Mouse (Mus musculus) kidney, adult 8-10 months (tissue): ENCODE results near the gene Syt11.
"Not testable (repeated sequence)": the region's sequence is repeated elsewhere in the genome, so short reads cannot be mapped to it uniquely, and the experiment has no call there.

Experiments
- DNase-seq, 2 experiments: peaks; one replicate each; pipeline ENCODE4 v3.0.0; 2022

The Syt11 gene

DNA sequence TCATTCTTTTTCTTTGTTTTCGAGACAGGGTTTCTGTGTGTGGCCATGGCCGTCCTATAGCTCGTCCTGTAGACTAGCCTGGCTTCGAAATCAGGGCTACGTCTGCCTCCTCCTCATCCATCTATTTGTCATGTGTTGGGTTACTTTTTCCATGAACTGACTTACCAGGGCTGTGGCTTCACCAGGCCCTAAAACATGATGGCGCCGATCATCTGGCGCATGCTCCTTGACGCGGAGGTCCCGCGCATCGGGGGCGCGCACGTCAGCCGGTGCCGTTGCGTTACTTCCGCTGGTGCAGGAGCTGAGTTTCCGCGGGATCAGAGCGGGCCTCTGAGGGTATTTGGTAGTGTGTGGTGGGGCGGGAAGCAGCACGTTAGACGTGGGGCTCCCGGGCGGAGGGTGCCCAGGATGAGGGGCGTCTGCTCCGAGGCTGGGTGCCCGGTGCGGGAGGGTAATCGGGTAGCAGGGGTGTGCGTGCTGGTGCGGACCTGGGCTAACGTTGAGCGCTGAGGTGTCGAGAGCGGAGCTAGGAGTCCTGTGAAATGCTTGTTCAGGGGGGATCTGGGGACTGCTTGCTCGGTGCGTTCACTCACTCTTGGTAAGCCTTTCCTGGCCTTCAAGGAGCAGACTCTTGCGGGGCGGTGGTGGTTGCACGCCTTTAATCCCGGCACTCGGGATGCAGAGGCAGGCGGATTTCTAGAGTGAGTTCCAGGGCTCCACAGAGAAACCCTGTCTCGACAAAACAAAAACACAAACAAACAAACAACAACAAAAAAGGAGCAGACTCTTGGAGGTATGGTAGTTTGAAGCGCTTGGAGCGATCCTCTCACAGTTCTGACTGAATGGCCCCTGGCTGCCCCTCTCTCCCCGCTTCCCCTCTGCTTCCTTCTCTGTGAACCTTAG is at the start of gene Syt11:
Syt11 (minus strand) TSS at position 226 of the 903 bp plus-strand sequence.
- peak in 1 of 2 experiments; percentile 13 for DNase-seq

DNA sequence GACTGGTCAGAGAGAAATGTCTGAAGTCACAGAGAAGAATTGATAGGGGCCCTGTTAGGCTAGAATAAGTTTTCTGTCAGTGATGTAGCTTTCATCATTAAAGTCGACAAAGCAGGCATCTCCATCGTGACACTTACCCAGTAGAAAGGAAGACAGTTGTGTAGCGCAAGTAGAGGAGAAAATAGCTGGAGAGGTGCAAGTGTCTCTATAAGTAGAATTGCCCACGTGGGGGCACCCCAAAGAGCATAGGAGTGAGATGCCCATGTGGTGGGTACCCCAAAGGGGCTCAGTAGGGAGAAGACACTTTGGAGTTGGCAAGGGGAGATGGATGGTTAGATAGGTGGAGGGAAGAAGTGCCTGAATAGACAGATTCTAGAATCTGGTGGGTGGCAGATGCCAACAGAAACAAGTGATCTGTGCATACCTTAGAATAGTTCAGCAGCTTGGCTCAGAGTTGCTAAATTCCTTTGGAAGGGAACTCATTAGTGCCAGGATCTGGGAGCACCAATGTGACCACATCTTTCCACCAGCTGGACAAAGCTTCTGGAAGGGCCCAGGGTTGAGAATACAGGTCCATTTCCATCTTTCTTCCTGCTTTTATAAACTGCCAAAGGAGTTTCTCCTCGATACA is 29.1 kb upstream of the Syt11 start:
- DNase-seq, result no peak

DNA sequence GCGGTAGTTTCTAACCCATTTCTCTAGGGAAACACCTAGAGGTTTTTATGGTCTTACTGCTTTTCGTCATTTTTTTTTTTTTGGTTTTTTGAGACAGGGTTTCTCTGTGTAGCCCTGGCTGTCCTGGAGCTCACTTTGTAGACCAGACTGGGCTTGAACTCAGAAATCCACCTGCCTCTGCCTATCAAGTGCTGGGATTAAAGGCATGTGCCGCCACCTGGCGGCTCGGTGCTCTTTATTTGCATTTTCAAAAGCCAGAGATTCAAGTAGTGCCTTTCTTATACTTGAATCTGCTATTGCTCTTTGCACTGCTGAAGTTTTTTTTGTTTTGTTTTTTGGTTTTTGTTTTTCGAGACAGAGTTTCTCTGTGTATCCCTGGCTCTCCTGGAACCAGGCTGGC is 22.5 kb upstream of the Syt11 start:
- not testable (repeated sequence) for DNase-seq

DNA sequence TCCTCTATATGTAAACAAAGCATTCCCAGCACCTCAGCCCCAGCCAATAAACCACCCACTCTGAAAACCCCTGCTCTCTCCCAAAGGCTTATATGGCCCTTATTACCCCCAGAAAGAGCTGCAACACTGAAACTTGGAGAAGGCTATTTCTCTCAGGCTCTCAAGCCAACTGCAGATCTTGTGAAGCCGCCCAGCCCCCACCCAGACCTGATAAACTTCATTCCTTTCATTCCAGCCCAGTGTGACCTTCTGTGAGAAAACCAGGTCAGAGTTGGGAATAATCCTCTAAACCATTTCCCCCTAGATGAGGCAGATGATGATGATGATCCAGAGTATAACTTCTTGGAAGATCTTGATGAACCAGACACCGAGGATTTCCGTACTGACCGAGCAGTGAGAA is 13.1 kb upstream of the Syt11 start:
- DNase-seq, result not testable (repeated sequence)

DNA sequence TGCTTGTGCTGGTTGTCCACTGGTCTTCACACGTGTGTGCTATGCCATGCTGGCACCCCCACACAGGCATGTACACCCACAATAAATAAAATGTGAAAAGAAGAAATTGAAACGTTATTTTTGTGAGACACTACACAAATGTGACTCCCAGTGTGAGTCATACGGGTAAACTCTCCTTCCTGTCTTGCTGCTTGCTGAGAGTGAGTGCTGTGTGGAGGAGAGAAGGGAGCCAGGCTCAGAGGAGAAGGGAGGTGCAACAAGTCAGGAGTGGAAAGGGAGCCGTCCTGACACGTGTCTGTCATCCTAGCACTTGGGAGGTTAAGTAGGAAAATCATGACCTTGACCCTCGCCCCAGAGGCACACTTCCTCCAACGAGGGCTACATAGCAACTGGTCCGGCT is 11.8 kb upstream of the Syt11 start:
- DNase-seq, result not testable (repeated sequence)

DNA sequence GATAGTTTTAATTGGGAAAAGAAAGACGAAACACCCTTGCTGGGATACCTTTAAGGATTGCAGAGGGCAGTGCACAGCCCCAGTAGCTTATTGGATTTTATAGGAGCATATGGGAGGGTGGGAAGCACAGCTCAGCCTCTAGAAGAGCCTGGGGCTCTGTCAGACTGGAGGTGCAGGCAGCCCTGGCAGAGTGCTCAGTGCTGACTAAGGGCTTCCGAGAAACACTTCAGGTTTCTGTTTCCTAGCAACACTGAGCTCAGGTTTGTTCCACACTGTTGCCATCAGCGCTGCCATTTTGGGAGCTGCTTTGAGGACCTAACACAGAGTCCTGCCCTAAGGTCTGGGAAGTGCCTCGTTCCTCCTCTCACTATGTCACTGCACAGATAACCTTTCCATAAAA is 11.4 kb upstream of the Syt11 start:
- not testable (repeated sequence) for DNase-seq

DNA sequence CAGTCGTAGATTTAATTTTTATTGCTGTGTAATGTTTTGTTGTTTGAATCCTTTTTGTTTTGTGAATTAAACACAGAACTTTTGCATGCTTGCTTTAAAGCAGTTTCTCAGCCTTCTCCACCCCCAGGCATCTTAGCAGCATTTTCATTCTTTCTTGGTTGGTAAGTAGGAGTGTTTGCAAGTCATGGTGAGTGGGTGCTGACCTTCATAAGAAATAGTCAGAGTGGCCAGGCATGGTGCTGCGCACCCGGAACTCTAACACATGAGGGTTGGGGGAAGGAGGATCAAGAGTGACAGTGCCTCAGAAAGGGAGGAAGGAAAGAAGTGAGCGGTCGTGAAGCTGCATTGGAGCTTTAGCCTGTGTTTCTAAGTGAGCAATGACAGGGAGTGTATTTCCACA is 9.9 kb upstream of the Syt11 start:
- no peak for DNase-seq

DNA sequence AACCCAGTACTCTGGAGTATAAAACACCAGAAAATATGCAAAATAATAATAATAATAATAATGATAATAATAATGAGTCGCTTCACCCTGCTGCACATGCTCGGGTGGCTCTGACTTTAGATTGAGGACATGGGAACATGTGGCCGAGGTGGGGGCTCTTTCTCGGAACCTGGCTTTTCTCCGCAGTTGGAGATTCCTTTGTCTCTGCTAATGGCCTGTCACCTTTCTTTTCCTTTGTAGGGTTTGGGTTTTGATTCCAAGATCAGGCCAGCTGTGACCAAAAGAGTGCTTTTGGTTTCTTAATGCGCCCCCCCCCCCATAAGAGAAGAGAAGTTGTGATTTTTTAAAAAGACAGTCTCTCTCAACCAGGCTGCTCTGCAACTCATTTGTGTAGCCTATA is 1.8 kb downstream of the Syt11 start:
- not testable (repeated sequence) for DNase-seq

DNA sequence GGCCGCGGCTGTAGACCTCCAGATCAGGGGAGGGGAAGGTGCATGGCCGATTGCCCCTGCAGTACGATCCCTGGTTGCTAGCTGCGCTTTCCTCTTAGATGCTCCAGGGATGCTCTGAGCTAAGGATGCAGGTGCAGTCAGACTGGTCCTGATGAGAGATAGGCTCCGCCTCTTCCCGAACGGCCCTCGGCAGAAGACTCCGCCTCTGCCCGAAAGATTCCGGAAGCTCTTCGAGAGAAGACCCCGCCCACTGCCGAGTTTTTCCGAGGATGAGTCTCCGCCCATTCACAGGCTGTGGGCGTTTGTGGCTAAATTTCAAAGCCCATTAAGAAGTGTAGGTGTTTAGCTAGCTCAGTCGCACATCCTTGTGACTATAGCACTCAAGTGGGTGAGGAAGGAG is 2.6 kb downstream of the Syt11 start:
- peak; percentile 91 to 93 for DNase-seq

DNA sequence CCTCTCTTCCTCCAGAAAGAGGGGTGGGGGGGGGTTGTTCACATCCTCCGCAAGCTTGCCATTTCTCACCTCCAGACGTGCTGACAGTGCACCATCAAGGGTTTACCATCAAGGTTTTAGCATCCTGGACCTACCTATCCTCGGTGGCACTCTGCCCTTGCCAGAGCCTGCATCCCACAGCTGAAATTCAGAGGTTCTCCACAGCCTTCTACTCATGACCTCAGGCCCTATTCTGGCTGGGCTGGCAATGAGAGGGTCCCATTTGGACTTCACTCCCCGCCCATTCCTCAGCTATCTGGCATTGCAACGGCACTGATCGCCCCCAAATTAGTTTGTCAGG is 3.1 kb downstream of the Syt11 start:
- not testable (repeated sequence) for DNase-seq

DNA sequence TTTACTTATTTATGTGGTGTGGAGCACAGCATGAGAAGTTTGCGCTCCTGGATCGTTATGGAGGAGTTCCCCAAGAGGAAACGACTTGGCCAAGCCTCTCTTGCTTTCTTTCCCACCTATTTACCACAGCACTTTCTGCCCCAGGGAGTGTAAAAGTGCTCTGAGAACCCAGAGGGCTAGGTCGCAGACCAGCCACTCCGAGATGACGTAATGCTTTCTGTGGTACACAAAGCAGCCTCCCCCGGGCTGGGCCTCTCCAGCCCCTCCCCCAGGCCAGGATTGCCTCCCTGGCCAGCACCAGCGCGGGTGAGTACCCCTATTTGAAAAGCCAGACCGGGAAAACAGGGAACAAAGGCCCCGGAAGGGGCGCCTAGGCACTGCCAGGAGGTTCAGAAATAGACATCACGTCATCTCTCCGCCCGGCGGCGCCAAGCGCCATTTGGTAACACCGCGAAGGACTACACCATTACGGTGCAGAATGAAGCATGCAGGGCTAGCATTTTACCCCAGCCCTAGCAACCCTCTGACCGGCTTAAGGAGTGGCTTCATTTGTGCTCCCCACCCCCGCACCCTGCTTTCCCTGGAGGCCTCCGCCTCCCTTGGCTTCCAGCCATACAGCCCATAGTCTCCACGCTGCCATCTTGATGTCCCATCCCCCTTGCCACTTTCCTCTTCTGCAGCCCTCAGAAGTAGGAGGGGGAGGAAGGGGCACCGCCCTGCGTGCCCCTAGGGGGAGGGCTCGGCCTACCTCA is 3.6 kb downstream of the Syt11 start:
- DNase-seq, result peak; percentile 20 to 41

DNA sequence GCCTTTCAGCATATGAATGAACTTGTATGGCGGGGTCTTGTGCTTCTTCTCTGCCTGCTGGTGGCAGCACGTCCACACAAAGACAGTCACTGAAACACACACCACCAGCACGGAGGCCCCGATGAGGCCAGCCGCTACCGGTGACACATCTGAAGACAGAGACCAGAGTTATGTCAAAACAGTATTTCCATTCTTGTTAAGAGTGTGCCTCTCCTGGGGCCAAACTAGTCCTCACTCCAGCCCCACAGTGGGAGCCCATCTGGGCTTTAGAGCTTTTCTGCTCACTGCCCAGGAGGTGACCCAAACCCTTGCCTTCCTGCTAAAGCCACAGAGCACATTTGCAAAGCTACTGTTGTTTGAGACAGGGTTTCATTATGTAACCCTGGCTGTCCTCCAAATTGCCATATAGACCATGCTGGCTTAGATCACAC is 12.5 kb downstream of the Syt11 start:
- no peak for DNase-seq

DNA sequence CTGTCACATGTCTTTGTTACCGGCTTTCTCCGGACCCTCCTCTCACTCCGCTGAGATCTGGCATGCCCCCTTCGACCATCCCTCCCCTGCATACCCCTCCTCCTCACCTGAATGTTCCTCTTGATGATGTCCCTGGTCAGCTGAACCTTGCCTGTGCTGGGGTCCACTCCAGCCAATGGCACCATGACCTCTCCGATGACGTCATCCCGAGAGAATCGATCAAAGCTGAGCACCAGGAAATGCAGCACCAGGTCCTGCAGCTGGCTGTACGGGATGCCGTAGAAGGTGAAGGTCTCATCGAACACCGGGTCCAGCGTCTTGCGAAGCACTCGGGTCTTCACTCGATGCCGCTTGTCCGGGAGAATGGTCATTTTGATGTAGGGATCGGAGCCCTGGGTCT is 13.3 kb downstream of the Syt11 start:
- DNase-seq, result no peak

DNA sequence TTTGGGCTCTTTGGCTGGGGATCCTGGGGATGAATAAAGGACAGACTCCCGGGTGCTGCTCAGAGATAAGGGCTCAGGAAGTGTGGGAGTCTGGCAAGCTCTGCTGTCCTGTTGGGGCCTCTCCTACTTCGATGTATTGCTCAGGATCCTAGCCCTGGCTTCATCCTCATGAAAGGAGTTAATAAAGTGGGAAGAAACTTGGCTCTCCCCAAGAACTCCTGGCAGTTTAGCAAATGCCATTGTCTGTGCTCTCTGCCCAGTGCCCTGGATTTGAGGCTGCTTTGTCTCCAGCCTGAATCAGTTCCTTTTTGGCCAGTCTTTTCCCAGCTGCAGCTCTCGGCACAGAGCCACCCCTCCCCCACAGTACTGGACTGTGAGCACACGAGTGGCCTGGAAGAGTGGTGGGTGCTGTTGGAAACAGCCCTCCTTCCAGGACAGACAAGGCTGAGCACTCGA is 16.9 kb downstream of the Syt11 start:
- peak in 1 of 2 experiments; percentile 24 for DNase-seq

DNA sequence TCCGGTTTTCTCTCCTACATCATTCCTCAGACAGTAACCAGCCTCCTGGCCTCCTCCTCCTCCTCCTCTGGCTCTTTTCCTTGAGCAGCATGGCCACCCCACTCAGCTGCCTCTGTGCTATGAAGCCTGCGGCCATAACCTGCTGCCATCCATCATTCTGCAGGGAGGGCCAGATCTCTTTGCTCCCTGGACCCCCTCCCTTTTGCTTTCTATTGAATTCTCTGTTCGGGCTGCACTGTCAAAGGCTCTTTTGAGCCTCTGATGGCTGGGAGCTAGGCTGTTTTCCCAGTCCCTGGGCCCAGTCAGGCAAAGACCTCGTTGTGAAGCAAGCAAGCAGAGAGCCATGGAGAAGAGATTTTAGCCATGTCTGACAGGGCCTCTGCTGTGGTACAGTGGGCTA is 18.7 kb downstream of the Syt11 start:
- DNase-seq, result no peak

DNA sequence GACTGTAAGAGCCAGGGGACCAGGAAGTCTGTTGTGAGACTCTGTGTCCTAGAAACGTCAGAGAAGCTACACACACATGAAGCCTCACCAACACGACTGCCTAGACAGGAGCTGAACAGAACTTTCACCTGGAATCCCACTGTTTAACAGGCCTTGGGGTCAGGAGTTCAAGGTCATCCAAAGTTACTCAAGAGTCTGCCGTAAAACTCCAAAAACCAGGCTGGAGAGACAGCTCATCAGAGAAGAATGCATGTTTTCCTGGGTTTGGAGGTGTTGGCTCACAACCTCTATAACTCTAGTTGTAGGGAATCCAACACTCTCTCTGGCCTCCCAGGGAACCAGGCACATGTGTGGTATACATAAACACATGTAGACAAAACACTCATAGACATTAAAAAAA is 19.4 kb downstream of the Syt11 start:
- no peak for DNase-seq

DNA sequence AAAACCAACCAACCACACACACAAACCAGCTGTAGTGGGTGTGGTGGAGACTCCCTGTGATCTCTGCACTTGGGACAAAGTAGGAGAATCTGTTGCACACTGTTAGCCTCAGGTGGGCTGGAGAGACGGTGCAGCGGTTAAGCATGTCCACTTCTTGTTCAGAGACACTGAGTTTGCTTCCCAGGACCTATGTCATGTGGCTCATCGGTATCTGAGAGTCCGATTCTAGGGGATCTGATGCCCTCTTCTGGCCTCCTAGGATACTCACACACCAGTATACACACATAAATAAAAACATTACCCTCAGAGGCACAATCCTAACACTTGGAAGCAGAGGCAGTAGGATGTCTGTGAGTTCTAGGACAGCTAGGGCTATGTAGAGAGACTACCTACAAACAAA is 20.7 kb downstream of the Syt11 start:
- DNase-seq, result peak in 1 of 2 experiments; percentile 17

DNA sequence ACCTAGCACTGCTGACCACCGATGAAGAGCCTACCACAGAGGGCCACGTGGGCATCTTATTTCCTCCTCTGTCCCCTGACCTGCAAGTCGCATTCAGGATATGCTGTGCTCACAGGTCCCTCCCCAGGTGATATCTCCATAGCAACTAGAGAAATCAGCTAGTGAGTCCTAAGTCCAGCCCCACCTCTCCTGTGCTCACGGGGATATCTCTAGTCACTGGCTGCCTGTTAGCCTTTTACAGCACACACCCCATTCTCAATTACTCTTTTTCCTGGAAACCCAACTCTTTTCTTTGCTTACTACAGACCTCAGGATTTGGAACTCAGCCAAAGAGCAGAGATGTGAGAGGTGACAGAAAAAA is 28.1 kb downstream of the Syt11 start:
- DNase-seq, result peak; percentile 28 to 33

DNA sequence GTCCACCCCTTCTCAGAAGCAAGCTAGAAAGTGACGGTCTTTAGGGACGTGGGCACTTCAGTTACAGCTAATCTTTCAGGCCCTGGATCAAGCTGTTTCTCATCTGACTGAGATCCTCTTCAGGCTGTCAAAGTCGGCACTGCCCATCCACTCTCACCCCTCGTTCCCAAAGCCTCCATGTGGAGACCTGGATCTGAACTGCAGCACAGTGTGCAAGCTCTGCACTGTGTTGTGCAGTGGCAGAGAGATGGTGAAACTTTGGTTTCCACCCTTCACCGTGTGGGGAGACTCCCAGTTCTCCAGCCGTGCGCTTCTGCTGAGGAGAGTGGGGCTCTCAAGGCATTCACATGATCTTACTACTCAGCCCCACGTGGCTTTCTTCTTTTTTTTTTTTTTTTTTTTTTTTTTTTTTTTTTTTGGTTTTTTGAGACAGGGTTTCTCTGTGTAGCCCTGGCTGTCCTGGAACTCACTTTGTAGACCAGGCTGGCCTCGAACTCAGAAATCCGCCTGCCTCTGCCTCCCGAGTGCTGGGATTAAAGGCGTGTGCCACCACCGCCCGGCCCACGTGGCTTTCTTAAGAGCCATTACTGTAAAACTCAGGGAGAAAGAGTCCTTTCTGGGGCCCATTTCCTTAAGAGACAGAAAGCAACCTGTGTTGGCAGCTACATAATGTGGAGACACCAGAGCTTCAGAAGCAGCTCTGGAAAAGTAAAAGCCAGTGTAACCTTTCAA is 28.7 kb downstream of the Syt11 start:
- DNase-seq, result no peak

DNA sequence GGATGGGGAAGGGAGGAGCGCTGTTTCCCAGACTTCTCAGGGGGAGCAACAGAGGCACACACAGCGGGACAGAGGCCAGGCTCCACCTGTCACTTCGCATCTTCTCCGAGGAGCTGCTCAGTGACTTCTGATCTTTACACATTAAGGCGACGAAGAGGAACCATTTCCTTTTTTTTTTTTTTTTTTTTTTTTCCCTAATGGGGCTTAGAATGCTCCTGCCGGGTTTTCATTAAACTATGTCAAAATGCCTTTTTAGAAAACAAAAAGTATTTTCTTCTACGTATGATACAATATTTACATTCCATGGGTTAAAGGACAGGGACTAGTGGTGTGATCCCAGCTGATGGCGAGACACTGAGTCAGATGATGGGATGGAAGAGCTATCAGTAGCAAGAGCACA is 29.4 kb downstream of the Syt11 start:
- no peak for DNase-seq

DNA sequence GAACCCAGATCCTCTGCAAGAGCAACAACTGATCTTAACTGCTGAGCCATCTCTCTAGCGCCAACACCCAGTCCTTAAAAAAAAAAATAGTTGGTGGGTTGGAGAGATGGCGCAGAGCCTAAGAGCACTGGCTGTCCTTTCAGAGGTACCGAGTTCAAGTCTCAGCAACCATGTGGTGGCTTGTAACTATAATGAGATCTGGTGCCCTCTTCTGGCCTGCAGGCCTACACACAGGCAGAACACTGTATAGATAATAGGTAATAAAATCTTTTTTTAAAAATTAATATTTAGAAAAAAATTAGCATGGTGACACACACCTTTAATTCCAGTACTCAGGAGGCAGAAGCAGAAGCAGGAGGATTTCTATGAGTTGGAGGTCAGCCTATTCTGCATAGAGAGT is 34.8 kb downstream of the Syt11 start:
- DNase-seq, result no peak

DNA sequence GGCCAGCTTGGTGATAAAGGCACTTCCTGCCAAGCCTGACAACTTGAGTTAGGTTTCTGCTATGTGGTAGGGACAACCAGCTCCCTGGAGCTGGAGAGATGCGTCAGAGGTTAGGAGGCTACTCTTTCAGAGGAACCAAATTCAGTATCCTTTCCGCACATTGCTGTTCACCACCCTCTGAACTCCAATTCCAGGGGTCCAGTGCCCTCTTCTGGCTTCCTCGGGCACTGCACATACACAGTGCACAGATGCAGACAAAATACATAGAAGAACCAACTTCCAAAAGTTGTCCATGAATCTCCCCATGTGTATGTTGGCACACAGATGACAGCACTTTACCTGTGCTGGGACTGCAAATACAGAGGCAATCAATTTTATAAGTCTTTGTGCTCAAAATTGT is 36.3 kb downstream of the Syt11 start:
- peak; percentile 51 to 79 for DNase-seq

DNA sequence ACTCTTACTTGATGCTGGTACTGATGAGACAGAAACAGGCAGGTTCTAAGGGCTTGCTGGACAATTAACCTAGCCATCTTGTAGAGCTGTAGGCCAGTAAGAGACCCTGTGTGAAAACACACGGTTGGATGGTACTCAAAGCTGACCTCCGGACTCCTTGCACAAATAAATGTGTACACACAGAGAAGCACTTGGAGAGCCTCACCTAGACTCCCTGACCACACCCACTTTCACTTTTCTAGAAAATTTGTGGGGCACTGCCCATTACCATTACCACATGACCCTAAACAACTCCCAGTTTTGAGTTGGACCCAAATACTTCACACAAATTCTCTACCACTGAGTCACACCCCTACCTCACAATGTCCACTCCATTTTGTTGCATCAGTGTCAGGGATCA is 38.4 kb downstream of the Syt11 start:
- no peak for DNase-seq
